Mouse (Mus musculus) common myeloid progenitor, adult 5-6 weeks (primary cell): ENCODE measurements around the gene Rrn3. TPM values are rescaled to one million over a fixed set of nuclear protein-coding genes. Genes with fewer than 3 reads are reported as not detected.
"Not testable (repeated sequence)": the region's sequence is repeated elsewhere in the genome, so short reads cannot be mapped to it uniquely, and the experiment has no call there.

ENCODE experiments used
- ATAC-seq: replicated peaks from 2 replicates; pipeline ENCODE4 v1.8.0; 2016; ENCODE audit warnings: low read depth, mild to moderate bottlenecking, moderate TSS enrichment, inconsistent platforms; ENCODE audit not compliant: poor library complexity, severe bottlenecking
- total RNA-seq: library from RNA; stranded (forward); fragments of 200-1000, 187-1606 nt; gene quantifications from 2 replicates; pipeline ENCODE4 v1.2.3, GENCODE M21; 2017

Gene Rrn3
- total RNA-seq, 1 experiment from 2014 or later = 58.4 TPM

DNA sequence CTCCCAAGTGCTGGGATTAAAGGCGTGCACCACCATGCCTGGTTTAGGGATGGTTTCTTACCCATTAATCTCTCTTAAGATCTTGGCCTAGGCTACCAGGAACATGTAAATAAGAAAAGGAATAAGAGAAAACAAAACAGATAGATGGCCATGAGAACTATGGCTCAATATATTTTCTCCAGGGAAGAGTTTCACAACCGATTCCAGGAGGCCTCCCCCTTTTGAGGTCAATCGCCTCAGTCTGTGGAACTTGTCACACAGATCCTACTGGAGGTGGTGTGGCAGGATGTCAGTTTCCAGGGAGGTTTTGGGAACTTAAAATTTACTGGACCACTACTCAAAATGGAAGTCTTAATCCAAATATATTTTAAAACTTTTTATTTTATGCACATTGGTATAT lies 5.9 kb upstream of the Rrn3 start:
- not testable (repeated sequence) for ATAC-seq

DNA sequence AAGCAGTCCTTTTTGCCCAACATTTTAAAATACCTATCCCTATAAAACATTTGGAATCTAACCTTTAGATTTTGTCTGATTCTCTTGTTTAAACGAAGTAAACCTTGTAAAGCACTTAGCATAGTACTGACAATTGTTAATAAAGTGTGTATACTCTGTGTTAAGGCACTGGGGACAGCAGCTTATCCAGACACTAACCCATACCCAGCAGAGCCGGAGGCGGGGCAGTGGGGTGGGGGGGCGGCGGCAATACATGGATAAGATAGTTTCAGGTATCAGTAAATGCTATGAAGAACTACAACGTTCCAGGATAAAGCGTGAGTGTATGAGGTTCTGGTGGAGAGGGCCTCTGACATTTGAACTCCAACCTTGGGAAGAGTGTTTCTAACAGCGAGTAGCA lies 708 bp downstream of the Rrn3 start:
- no peak for ATAC-seq

DNA sequence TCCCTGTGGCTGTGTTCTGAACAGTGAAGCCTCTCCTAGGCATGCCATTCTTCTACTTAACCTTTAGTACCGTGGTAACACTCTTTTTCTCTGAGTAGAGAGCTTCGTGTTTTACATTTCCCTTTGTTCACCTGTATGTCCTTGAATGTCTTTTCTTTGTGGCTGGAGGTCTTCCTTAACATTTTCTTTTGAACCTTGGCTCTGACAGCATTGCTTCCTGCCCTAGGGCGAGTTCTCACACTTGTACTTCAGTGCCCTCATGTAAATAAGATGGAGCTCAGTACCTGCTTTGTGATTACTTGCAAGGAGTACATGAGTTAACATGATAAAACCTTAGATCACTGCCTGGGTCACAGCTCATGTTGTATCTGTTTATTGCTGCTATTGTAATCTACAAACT lies 5.4 kb downstream of the Rrn3 start:
- ATAC-seq = no peak

GRCm38 (mm10) chr16:13793441-13793840 lies 12.9 kb downstream of the Rrn3 start:
- not testable (repeated sequence) for ATAC-seq

DNA sequence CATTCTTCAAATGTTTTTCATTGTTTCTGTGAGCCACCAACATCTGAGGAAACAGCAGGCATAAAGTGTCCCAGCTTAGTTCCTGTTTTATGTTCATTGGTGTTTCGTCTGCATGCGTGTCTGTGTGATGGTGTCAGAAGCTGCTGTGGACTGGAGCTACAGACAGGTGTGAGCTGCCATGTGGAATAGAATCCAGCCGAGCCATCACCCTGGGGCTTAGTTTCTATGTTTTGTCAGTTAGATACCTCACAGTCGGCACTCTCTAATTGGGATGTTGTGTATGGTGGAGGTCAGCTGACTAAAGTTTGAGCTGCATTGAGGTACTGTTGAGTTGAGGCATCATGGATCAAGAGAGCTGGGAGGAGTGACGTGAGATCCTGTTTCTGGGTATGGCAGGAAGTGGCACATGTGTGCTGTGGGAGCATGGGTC lies 16.3 kb downstream of the Rrn3 start:
- ATAC-seq = peak; percentile 88

GRCm38 (mm10) chr16:13801231-13801630 lies 20.7 kb downstream of the Rrn3 start:
- no peak for ATAC-seq

- no peak for ATAC-seq
These were observed 24.2 kb downstream of the Rrn3 start for GRCm38 (mm10) chr16:13804666-13805065.

GRCm38 (mm10) chr16:13807616-13808015 lies 27.1 kb downstream of the Rrn3 start:
- ATAC-seq = no peak

DNA sequence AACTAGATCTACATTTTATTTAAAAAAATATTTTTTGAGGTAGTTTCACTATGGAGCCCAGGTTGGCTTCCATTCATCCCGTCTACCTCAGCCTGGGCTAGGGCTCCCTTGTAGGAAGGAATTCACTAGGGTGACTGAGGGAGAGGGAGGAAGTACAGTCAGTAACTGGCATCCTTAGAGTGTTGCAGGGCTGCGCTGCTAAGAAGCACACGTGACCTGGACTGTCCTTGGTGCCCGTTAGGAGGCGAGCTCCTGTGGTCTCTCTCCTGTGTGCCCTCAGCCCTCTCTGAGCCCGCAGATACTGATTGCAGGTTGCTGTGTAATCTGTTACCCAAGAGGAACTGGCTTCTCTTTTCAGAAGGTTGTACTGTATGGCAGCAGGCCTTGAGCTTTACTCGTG lies 27.9 kb downstream of the Rrn3 start:
- ATAC-seq = no peak

DNA sequence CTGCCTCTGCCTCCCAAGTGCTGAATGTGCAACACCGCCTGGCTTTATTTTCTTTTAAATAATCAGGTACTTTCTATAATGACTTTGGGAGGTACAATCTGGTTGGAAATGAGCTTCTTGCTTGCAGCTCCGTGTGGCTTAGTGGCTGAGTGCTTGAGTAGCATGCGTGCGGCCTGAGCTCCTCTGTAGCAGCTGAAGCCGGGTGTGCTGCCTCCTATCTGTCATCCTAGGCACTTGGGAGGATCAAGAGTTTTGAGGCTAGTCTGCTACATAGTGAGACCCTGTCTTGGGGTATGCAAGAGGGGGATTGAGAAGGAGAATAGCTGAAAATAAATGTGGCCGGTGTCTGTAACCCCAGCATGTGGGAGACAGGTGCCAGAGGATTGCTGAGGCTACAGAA lies 31.6 kb downstream of the Rrn3 start:
- ATAC-seq = no peak

DNA sequence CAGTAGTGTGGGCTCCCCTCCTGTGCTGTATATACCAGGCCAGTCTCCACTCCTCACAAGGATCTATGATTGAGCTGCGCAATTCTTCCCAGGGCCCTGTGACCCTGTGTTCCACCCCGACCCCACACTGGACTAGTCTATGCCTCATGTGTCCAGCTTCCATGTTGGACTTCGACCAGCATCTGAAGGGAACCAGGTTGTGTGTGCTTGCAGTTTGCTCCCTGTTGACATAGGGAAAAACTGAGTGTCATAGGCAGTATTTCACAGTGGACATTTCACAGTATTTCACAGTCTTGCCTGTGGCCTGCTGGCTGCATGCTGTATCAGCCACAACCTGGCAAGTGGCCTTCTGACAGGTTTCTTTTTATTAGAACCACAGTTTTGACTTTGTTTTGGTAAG lies 32.7 kb downstream of the Rrn3 start:
- ATAC-seq = no peak

DNA sequence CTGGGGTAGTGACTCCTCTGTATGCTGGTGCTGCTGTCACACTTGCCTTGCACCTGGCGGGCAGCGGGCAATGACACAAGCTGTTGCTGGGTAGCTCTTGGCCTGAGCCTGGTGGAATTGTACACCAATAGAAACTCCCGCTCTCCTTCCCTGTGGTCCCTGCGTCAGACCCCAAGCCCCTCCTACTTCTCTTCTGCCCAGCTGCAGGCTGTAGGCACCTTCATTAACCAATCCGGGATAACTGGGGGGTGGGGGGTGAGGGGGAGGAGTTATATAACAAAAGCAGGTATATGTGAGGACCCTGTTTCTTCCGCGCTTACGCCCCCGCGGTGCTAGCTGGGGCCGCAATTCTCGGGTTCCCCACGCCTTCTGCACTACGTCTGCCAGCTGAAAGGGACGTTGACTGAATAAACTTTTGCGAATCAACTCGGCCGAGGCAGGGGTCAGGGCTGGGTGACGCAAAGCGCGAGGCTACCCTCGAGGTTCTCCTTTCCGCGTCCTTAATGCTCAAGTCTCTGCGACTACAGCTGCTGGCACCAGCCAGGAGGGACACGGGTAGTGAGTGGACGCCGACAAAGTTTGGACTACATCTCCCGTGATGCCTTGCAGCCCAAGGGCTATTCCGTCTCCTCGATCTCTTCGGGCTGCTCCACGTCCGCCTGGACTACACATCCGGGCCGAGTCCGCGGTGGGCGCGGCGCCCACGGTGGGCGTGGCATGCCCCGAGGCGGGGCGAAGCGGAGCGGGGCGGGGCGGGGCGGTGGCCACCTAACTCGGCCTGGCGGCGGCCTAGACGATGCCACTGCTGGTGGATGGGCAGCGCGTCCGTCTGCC lies 38.3 kb downstream of the Rrn3 start, which contains the start of gene Ntan1:
TSS of gene Ntan1 (plus strand) at position 286 of the 834 bp plus-strand sequence.
- peak; percentile 89 for ATAC-seq

DNA sequence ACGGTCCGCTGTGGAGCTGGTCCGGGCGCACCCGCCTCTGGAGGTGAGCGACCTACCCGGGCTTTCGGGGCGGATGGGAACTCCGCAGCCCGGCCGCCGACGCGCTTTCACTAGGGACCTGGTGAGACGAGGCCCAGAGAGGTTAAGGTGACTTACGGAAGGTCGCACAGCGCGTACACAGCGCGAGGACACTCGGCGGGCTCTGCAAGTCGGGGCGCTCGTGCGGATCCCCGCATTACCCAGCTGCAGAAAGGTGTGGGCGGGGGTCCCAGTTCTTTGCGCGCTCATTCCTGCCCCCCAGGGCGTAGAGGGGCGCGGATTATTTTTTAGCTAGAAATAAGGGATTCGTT lies 38.9 kb downstream of the Rrn3 start:
- no peak; the same call in 1 of the 2 replicates for ATAC-seq

DNA sequence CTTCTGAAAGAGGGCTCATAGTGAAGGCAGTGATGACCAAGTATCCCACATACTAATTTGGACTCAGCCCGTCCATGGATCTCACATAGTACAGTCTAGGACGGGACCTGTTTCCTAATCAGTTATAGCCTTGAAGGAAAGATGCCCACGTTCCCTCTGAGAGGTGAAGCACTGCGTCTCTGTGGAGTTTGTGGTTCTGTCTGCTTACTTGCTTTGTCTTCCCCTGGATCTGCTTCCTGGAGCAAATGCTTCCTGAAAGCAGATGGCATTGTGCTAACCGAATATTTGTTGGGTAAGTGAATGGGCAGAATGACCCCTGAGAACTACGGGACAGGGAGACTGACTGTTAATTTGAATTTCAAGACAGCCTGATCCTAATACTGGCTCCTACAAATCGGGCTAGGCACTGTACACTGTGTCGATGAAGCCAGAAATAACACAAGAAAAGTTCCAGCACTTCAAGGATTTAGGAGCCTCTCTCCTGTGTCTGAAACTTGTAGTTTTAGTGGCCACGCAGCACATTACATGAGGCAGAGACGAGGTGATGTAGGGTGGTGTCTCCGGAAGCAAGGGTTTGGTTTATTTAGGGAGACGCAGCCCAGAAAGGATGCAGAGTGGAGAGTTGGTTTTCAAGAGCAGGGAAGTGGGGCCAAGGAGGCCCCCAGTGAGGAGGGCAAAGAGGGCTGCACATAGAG lies 39.4 kb downstream of the Rrn3 start:
- no peak; the same call in 1 of the 2 replicates for ATAC-seq

DNA sequence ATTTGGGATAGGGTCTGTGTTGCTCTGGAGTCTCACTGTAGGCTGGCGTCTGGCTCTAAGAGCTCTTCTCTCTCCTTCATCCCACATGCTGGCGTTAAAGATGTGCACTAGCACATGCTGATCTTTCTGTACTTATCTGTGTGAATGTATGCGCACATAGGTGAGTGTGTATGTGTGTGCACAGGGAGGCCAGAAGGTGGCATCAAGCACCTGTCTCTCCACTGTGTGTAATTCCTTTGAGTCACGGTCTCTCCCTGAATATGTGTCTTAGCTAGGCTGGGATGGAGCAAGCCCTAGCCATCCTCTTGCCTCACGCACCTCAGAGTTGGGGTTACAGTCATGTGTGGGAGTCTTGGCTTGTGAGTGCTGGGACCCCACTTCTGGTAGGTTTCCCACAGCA lies 40.3 kb downstream of the Rrn3 start:
- no peak for ATAC-seq

DNA sequence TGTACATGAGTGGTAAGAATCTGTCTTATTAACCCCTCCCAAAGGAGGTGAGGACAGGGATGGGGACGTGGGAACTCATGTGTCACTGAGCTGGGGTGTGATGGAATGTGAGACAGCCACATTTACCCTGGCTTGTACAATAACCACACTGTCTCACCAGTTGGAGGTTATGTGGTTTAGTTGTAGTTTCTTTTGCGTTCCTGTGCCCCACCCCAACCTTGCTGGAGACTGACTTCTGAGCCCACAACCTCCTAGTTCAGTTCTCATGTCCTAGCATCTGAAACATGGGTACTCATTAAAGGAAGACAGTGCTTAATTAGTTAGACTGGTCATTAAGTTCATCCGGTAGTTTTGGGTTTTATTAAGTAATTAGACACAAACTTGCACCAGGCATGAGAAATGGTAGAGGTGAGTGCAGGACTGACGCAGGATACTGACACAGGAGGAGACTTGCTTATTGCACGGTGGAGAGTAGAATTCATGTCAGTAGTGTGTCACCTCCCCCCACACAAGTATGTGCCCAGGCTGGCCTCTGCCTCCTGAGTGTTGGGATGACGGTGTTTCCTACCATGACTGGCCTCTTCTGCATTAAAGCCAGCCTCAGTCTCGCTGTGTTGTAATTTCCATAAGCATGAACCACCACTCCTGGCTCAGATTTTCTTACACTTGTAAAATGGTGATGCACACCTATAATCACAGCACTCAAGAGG lies 45.4 kb downstream of the Rrn3 start:
- ATAC-seq = no peak

GRCm38 (mm10) chr16:13826511-13826910 lies 46.0 kb downstream of the Rrn3 start:
- no peak for ATAC-seq

DNA sequence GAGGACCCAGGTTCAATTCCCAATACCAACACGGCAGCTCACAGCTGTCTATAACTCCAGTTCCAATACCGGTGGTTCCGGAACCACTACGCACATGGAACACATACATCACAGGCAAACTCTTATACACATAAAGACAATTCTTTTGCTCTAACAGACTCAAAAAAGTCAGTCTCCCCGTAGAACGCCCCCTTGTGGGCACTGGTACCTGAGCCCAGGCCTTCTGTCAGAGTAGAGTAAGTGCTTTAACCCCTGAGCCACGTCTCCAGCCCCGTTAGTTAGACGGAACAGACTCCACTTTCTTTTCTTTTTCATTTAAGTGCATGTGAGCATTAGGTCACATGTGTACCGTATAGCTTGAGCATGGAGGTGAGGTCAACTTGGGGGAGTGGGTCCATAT lies 49.9 kb downstream of the Rrn3 start:
- ATAC-seq = no peak

DNA sequence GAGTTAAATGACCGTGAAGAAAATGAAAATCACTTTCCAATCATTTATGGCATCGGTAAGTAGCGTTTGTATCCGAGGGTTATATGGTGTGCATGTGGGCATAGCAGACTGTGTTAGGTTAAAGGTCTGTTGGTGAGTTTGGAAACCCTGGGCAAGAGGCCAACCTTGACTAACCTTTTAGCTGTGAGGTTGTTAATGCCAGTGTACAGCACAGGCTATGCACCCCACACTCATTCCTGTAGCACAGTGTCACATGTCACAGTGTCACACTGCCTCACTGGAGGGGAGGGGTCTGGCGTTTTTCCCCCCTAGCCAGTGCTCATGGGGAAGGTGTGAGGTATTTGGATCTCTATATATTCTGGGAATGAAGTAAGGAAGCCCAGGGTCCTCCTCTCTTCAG lies 51.1 kb downstream of the Rrn3 start:
- no peak for ATAC-seq

- ATAC-seq = no peak
These were observed 53.9 kb downstream of the Rrn3 start for GRCm38 (mm10) chr16:13834382-13834781.

DNA sequence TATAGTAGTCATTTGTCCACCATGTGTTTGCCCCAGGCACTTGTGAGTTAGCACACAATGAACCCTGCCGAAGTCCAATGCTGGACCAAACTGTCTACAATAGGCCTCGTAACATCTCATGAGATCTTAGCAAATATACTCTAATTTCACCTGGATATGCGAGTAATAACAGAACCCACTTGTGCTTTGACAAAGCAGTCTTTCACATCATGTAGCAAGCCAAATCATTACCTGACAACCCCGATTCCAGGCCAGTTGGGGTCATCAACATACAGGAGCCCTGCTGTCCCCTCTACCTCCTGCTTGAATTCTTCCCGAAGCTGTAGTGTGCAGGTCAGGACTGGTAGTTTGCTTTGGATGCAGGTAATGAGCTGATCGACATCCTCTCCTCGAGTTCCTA lies 59.5 kb downstream of the Rrn3 start:
- no peak for ATAC-seq
